Mouse (Mus musculus): ENCODE measurements around the gene Slitrk1. TPM values are rescaled to one million over a fixed set of nuclear protein-coding genes. Genes with fewer than 3 reads are reported as not detected.

Gene Slitrk1
- polyA plus RNA-seq, 1 experiment from 2014 or later, result 0.42 TPM

DNA sequence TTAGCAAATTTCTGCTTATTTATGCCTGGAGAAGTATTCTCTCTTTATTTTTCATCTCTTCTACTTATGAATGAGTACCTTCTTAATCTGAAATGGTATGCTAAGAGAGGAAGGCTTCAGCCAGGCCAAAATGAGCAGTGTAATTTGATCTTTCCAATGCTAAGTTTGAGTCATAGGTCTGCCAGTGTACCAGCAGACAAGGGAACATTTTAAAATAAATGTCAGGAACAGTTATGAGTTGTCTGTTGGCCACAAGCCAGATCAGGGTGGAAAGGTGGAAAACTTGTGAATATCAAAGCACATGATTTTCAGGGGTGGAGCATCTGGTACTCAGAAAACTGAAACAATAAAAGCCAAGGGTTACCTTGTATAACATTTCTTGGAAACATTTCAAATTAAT lies 46.1 kb downstream of the Slitrk1 start:
- Histone ChIP-seq H3K9me3 (ENCODE audit: control insufficient read depth, low read length) (no peaks in the 10 kb centered on the region), H3K9ac (ENCODE audit: low read length) (no peak overlapping the region), H3K27me3 (ENCODE audit: control insufficient read depth, insufficient read depth, low read length) (no peaks in the 10 kb centered on the region), H3K4me2 (replicated peaks; ENCODE audit: low read depth) (no peak overlapping the region), H3K4me1 (replicated peaks; ENCODE audit: control insufficient read depth, insufficient read depth) (no peaks in the 10 kb centered on the region), H3K4me3 (ENCODE audit: low read depth, low read length) (no peak overlapping the region), H3K27ac (replicated peaks) (no peak overlapping the region), H3K36me3 (ENCODE audit: control insufficient read depth, insufficient read depth, low read length) (no peaks in the 10 kb centered on the region)
- TF ChIP-seq CTCF (IDR thresholded peaks at IDR 0.05; ENCODE audit: low read depth), result no peak
- no peak for TF ChIP-seq EP300 (optimal IDR thresholded peaks at IDR 0.05)
- no peak for DNase-seq (ENCODE audit: low spot score)
- ATAC-seq (ENCODE audit: low FRiP score, low TSS enrichment), result no peak

- no peak for DNase-seq (ENCODE audit: low spot score)
- TF ChIP-seq EP300 (optimal IDR thresholded peaks at IDR 0.05), result no peak
- no peak for TF ChIP-seq CTCF (IDR thresholded peaks at IDR 0.05; ENCODE audit: low read depth)
- no peaks in the 10 kb centered on the region for H3K27me3 ChIP-seq (ENCODE audit: control insufficient read depth, insufficient read depth, low read length)
- H3K36me3 ChIP-seq (ENCODE audit: control insufficient read depth, insufficient read depth, low read length), result no peaks in the 10 kb centered on the region
- no peak for ATAC-seq (ENCODE audit: low FRiP score, low TSS enrichment)
- H3K27ac ChIP-seq (replicated peaks), result no peak overlapping the region
- H3K4me3 ChIP-seq (ENCODE audit: low read depth, low read length), result no peak overlapping the region
- H3K9me3 ChIP-seq (ENCODE audit: control insufficient read depth, low read length), result no peaks in the 10 kb centered on the region
- no peak overlapping the region for H3K4me2 ChIP-seq (replicated peaks; ENCODE audit: low read depth)
- no peak overlapping the region for H3K9ac ChIP-seq (ENCODE audit: low read length)
- H3K4me1 ChIP-seq (replicated peaks; ENCODE audit: control insufficient read depth, insufficient read depth), result no peaks in the 10 kb centered on the region
Observed at GRCm38 (mm10) chr14:108864631-108865030, 49.3 kb downstream of the Slitrk1 start.

DNA sequence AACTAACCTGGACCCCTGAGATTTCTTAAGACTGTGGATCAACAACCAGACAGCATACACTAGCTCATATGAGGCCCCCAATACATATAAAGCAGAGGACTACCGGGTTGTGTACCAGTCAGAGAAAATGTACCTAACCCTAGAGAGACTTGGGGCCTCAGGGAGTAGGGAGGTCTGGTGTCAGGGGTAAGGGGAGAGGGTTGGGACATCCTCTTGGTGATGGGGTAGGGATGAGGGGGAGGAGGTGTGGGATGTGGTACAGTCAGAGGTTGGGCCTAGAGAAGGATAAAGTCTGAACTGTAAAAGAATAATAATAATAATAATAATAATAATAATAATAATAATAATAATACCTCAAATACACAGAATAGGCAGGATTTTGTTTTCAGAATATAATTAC lies 54.6 kb downstream of the Slitrk1 start:
- no peaks in the 10 kb centered on the region for H3K27me3 ChIP-seq (ENCODE audit: control insufficient read depth, insufficient read depth, low read length)
- DNase-seq (ENCODE audit: low spot score), result no peak
- no peak overlapping the region for H3K27ac ChIP-seq (replicated peaks)
- H3K9ac ChIP-seq (ENCODE audit: low read length), result no peak overlapping the region
- ATAC-seq (ENCODE audit: low FRiP score, low TSS enrichment), result no peak
- H3K4me2 ChIP-seq (replicated peaks; ENCODE audit: low read depth), result no peak overlapping the region
- H3K36me3 ChIP-seq (ENCODE audit: control insufficient read depth, insufficient read depth, low read length), result no peaks in the 10 kb centered on the region
- no peaks in the 10 kb centered on the region for H3K9me3 ChIP-seq (ENCODE audit: control insufficient read depth, low read length)
- no peak overlapping the region for H3K4me3 ChIP-seq (ENCODE audit: low read depth, low read length)
- H3K4me1 ChIP-seq (replicated peaks; ENCODE audit: control insufficient read depth, insufficient read depth), result no peaks in the 10 kb centered on the region
- TF ChIP-seq EP300 (optimal IDR thresholded peaks at IDR 0.05) (no peak), CTCF (IDR thresholded peaks at IDR 0.05; ENCODE audit: low read depth) (no peak)
- 76% methylated on average over 1 of the region's 1 CpGs for WGBS

Data from stomach, postnatal 0 days (tissue).